Mouse (Mus musculus) forebrain, embryonic 16.5 days (tissue): ENCODE measurements around the gene Tmem231. TPM values are rescaled to one million over a fixed set of nuclear protein-coding genes. Genes with fewer than 3 reads are reported as not detected.

Source experiments
- ATAC-seq: fragments of 200-750 bp; cut with Nextera tagmentation; 2 replicates; pipeline ENCODE4 v1.8.0; 2017; ENCODE audit warnings: mild to moderate bottlenecking, moderate library complexity
- H3K27ac ChIP-seq: fragments of 300-500 bp; sonication (generic); 2 replicates; pipeline ENCODE4 v1.5.1; 2014; ENCODE audit warnings: low read length, control low read depth
- H3K27me3 ChIP-seq: fragments of 300-500 bp; sonication (generic); replicated peaks from 2 replicates; pipeline ENCODE4 v1.6.1; 2014; ENCODE audit warnings: low read length; ENCODE audit not compliant: control insufficient read depth, insufficient read depth
- H3K36me3 ChIP-seq: fragments of 300-500 bp; sonication (generic); 2 replicates; pipeline ENCODE4 v1.6.1; 2014; ENCODE audit not compliant: control insufficient read depth, insufficient read depth
- H3K4me1 ChIP-seq: fragments of 300-500 bp; sonication (generic); replicated peaks from 2 replicates; pipeline ENCODE4 v1.6.1; 2014; ENCODE audit warnings: low read length; ENCODE audit not compliant: control insufficient read depth, insufficient read depth
- H3K4me2 ChIP-seq: fragments of 300-500 bp; sonication (generic); 2 replicates; pipeline ENCODE4 v1.6.1; 2014; ENCODE audit warnings: mild to moderate bottlenecking, low read length, control low read depth
- H3K4me3 ChIP-seq: fragments of 300-500 bp; sonication (generic); replicated peaks from 2 replicates; pipeline ENCODE4 v1.5.1; 2014; ENCODE audit warnings: mild to moderate bottlenecking, low read length, control low read depth
- H3K9ac ChIP-seq: fragments of 300-500 bp; sonication (generic); replicated peaks from 2 replicates; pipeline ENCODE4 v1.6.1; 2014; ENCODE audit warnings: low read depth, low read length, control low read depth
- H3K9me3 ChIP-seq: fragments of 300-500 bp; sonication (generic); 2 replicates; pipeline ENCODE4 v1.6.1; 2016; ENCODE audit warnings: low read length; ENCODE audit not compliant: control insufficient read depth
- WGBS: fragments of 180-500 bp; shearing (Covaris S2); extraction: QIAGEN DNeasy Blood & Tissue Kit; methylation state at CpG from one replicate; pipeline ENCODE4 v1.1.7; 2014; 5-methylcytosine and 5-hydroxymethylcytosine counted together
- polyA plus RNA-seq: library from polyadenylated mRNA; unstranded; fragments of >200 nt; fragmentation: Nextera tagmentation; extraction: Ambion mirVana; gene quantifications from 2 replicates; pipeline ENCODE4 v1.2.1, GENCODE M21; 2015

Tmem231 gene
- polyA plus RNA-seq, 1 experiment from 2014 or later: 14.1 TPM

- no peak overlapping the region for H3K9ac ChIP-seq
- H3K4me3 ChIP-seq: no peak overlapping the region
- H3K36me3 ChIP-seq: peaks cover 3% of the 10 kb centered on the region; the same call in 1 of the 2 replicates
- ATAC-seq: no peak
- no peaks in the 10 kb centered on the region for H3K27me3 ChIP-seq
- no peaks in the 10 kb centered on the region for H3K4me1 ChIP-seq
- WGBS: 85% methylated on average over 7 of the region's 7 CpGs
- H3K9me3 ChIP-seq: no peaks in the 10 kb centered on the region
- no peak overlapping the region for H3K4me2 ChIP-seq
- no peak overlapping the region for H3K27ac ChIP-seq
Measured at GRCm38 (mm10) chr8:111964849-111965561, 31.3 kb upstream of the Tmem231 start.

GRCm38 (mm10) chr8:111964351-111964750, 30.7 kb upstream of the Tmem231 start:
- Histone ChIP-seq H3K9ac (no peak overlapping the region), H3K36me3 (peaks cover 3% of the 10 kb centered on the region; the same call in 1 of the 2 replicates), H3K4me2 (no peak overlapping the region), H3K27me3 (no peaks in the 10 kb centered on the region), H3K9me3 (no peaks in the 10 kb centered on the region), H3K4me1 (no peaks in the 10 kb centered on the region), H3K27ac (no peak overlapping the region), H3K4me3 (no peak overlapping the region)
- ATAC-seq: no peak
- WGBS: 70% methylated on average over 5 of the region's 5 CpGs

- WGBS: 78% methylated on average over 4 of the region's 4 CpGs
- Histone ChIP-seq H3K9me3 (no peaks in the 10 kb centered on the region), H3K4me2 (no peak overlapping the region), H3K36me3 (peaks cover 3% of the 10 kb centered on the region; the same call in 1 of the 2 replicates), H3K9ac (no peak overlapping the region), H3K27ac (no peak overlapping the region), H3K4me1 (no peaks in the 10 kb centered on the region), H3K27me3 (no peaks in the 10 kb centered on the region), H3K4me3 (no peak overlapping the region)
- ATAC-seq: no peak
Measured at GRCm38 (mm10) chr8:111963546-111963945, 29.9 kb upstream of the Tmem231 start.

GRCm38 (mm10) chr8:111963091-111963490, 29.4 kb upstream of the Tmem231 start:
- 71% methylated on average over 10 of the region's 10 CpGs for WGBS
- Histone ChIP-seq H3K27me3 (no peaks in the 10 kb centered on the region), H3K4me2 (no peak overlapping the region), H3K9ac (no peak overlapping the region), H3K4me3 (no peak overlapping the region), H3K36me3 (peaks cover 3% of the 10 kb centered on the region; the same call in 1 of the 2 replicates), H3K4me1 (no peaks in the 10 kb centered on the region), H3K9me3 (no peaks in the 10 kb centered on the region), H3K27ac (no peak overlapping the region)
- ATAC-seq: no peak

GRCm38 (mm10) chr8:111962589-111962988, 28.9 kb upstream of the Tmem231 start:
- 81% methylated on average over 1 of the region's 1 CpGs for WGBS
- H3K27me3 ChIP-seq: no peaks in the 10 kb centered on the region
- H3K4me3 ChIP-seq: no peak overlapping the region
- H3K4me1 ChIP-seq: no peaks in the 10 kb centered on the region
- no peak for ATAC-seq
- no peak overlapping the region for H3K4me2 ChIP-seq
- H3K36me3 ChIP-seq: peaks cover 3% of the 10 kb centered on the region; the same call in 1 of the 2 replicates
- no peaks in the 10 kb centered on the region for H3K9me3 ChIP-seq
- H3K9ac ChIP-seq: no peak overlapping the region
- no peak overlapping the region for H3K27ac ChIP-seq

- H3K27ac ChIP-seq: no peak overlapping the region
- no peak overlapping the region for H3K4me2 ChIP-seq
- H3K4me3 ChIP-seq: no peak overlapping the region
- H3K36me3 ChIP-seq: peaks cover 10% of the 10 kb centered on the region; the same call in 1 of the 2 replicates
- no peaks in the 10 kb centered on the region for H3K27me3 ChIP-seq
- no peak for ATAC-seq
- H3K9me3 ChIP-seq: no peaks in the 10 kb centered on the region
- WGBS: 71% methylated on average over 3 of the region's 3 CpGs
- H3K4me1 ChIP-seq: no peaks in the 10 kb centered on the region
- H3K9ac ChIP-seq: no peak overlapping the region
Measured at GRCm38 (mm10) chr8:111961330-111961729, 27.6 kb upstream of the Tmem231 start.

- Histone ChIP-seq H3K9ac (no peak overlapping the region), H3K36me3 (peaks cover 10% of the 10 kb centered on the region; the same call in 1 of the 2 replicates), H3K27me3 (no peaks in the 10 kb centered on the region), H3K4me2 (no peak overlapping the region), H3K4me1 (no peaks in the 10 kb centered on the region), H3K27ac (no peak overlapping the region), H3K9me3 (no peaks in the 10 kb centered on the region), H3K4me3 (no peak overlapping the region)
- WGBS: 76% methylated on average over 15 of the region's 15 CpGs
- ATAC-seq: no peak
Measured at GRCm38 (mm10) chr8:111960591-111961321, 27.1 kb upstream of the Tmem231 start.

GRCm38 (mm10) chr8:111957231-111957630, 23.6 kb upstream of the Tmem231 start:
- H3K36me3 ChIP-seq: peaks cover 29% of the 10 kb centered on the region
- no peak overlapping the region for H3K9ac ChIP-seq
- no peak for ATAC-seq
- H3K4me2 ChIP-seq: no peak overlapping the region
- WGBS: 89% methylated on average over 2 of the region's 2 CpGs
- H3K4me3 ChIP-seq: no peak overlapping the region
- no peaks in the 10 kb centered on the region for H3K27me3 ChIP-seq
- no peaks in the 10 kb centered on the region for H3K4me1 ChIP-seq
- H3K27ac ChIP-seq: no peak overlapping the region
- no peaks in the 10 kb centered on the region for H3K9me3 ChIP-seq

- ATAC-seq: no peak
- no peaks in the 10 kb centered on the region for H3K27me3 ChIP-seq
- H3K27ac ChIP-seq: no peak overlapping the region
- no peak overlapping the region for H3K4me3 ChIP-seq
- no peak overlapping the region for H3K9ac ChIP-seq
- no peak overlapping the region for H3K4me2 ChIP-seq
- no peaks in the 10 kb centered on the region for H3K4me1 ChIP-seq
- WGBS: 92% methylated on average over 5 of the region's 5 CpGs
- H3K9me3 ChIP-seq: no peaks in the 10 kb centered on the region
- H3K36me3 ChIP-seq: peaks cover 29% of the 10 kb centered on the region
Measured at GRCm38 (mm10) chr8:111955879-111956278, 22.2 kb upstream of the Tmem231 start.
